Mouse (Mus musculus): ENCODE measurements around the gene Sytl1. TPM values are rescaled to one million over a fixed set of nuclear protein-coding genes. Genes with fewer than 3 reads are reported as not detected.
A peak's percentile ranks its signal among the peaks of the same experiment; 100 is the strongest.

Sytl1 gene
- polyA plus RNA-seq, 1 experiment from 2014 or later, result 2.1 TPM

- peak overlapping the region; percentile 67; the same call in 1 of the 2 replicates for H3K9ac ChIP-seq
- peak overlapping the region; percentile 82 for H3K27ac ChIP-seq
- H3K4me3 ChIP-seq, result peak overlapping the region; percentile 59
- H3K36me3 ChIP-seq, result no peaks in the 10 kb centered on the region
- ATAC-seq (ENCODE audit: borderline replicate concordance, extremely low read depth, low FRiP score, low TSS enrichment), result no peak
- peak overlapping the region; percentile 55 for H3K4me2 ChIP-seq
- WGBS, result 18% methylated on average over 6 of the region's 6 CpGs
- peaks cover 19% of the 10 kb centered on the region for H3K4me1 ChIP-seq
- H3K9me3 ChIP-seq, result no peaks in the 10 kb centered on the region
- H3K27me3 ChIP-seq, result no peaks in the 10 kb centered on the region
Observed at GRCm38 (mm10) chr4:133278067-133278466, 15.2 kb upstream of the Sytl1 start.

DNA sequence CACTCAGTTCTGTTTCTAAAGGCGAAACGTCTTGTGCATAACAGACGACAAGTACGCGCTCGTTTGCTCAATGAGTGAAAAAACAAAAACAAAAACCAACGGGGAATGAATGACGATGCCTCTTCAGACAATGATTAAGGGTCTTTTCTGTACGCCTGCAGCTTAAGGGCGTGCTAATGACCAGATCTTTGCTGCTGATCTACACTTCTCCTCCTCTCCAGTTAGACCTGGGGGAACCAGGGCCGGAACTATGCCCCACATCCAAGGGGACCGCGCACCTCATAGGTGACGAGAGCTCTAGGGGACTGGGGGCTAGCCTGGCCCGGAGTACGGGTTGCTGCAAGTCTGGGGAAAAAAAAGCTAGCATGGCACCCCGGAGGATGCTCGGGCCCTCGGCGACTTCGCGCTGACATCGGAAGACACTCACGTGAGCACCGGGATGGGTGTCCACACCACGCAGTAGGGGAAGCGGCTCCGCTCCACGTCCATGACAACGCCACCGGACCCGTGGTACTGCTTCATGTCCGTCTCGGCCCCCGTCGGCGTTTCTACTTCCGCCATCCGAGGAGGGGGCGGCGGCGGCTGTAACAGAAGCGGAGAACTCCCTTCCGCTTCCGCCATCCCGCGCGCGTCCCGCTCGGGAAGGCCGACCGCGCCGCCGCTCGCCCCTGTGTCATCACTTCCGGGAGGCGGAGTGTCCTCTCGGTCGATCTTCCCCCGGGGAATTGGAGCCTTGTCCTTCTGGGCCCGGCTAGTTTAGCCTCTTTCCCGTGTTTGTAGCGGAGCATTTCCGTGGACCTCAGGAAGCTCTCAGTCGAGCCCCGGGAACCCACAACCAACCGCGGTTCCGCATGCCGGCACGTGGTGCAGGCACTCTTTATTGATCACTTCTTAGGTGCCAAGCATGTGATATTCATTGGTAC, 14.5 kb upstream of the Sytl1 start, which contains the start of gene Tmem222:
Tmem222 (minus strand) TSS at position 689 of the 923 bp plus-strand sequence.
- H3K4me1 ChIP-seq, result peaks cover 19% of the 10 kb centered on the region
- H3K4me2 ChIP-seq, result peak within 1 kb of the TSS; percentile 55
- H3K27me3 ChIP-seq, result no peaks in the 10 kb centered on the region
- no peaks in the 10 kb centered on the region for H3K36me3 ChIP-seq
- peak within 1 kb of the TSS; percentile 59 for H3K4me3 ChIP-seq
- under 1% methylated on average over 73 of the region's 73 CpGs for WGBS
- H3K27ac ChIP-seq, result peak within 1 kb of the TSS; percentile 82
- peak within 1 kb of the TSS; percentile 67 for H3K9ac ChIP-seq
- ATAC-seq (ENCODE audit: borderline replicate concordance, extremely low read depth, low FRiP score, low TSS enrichment), result peak; percentile 92
- no peaks in the 10 kb centered on the region for H3K9me3 ChIP-seq

- H3K4me1 ChIP-seq, result peaks cover 4% of the 10 kb centered on the region; the same call in 1 of the 2 replicates
- WGBS, result 89% methylated on average over 9 of the region's 9 CpGs
- no peak for ATAC-seq (ENCODE audit: borderline replicate concordance, extremely low read depth, low FRiP score, low TSS enrichment)
Observed at GRCm38 (mm10) chr4:133270929-133271328, 8.0 kb upstream of the Sytl1 start.

DNA sequence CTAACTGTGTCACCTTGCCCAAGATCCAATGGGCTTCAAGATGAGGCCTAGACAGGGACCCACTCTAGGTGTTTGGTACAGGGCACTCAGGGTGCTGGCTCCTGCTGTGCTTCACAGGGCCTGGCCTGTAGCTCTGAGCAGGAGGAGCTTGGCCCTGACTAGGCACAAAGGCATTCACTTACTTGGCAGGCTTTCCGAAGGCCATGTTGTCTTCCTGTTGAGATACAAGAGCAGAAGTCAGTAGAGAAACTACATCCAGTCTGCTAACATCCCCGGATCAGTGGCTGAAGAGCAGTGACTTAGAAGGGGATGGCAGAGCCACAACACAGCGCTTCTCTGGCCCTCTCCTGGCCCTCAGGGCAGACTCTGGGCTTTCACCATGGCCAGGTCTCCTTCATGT, 6.7 kb upstream of the Sytl1 start:
- ATAC-seq (ENCODE audit: borderline replicate concordance, extremely low read depth, low FRiP score, low TSS enrichment), result no peak
- Histone ChIP-seq H3K36me3 (peaks cover 51% of the 10 kb centered on the region), H3K27ac (no peak overlapping the region), H3K27me3 (no peaks in the 10 kb centered on the region), H3K9ac (no peak overlapping the region), H3K4me3 (no peak overlapping the region), H3K4me1 (no peaks in the 10 kb centered on the region), H3K4me2 (no peak overlapping the region), H3K9me3 (no peaks in the 10 kb centered on the region)
- 85% methylated on average over 3 of the region's 3 CpGs for WGBS

More at GRCm38 (mm10) chr4:133270929-133271328, 8.0 kb upstream of the Sytl1 start:
- H3K4me3 ChIP-seq, result no peak overlapping the region
- peaks cover 39% of the 10 kb centered on the region for H3K36me3 ChIP-seq
- H3K9me3 ChIP-seq, result no peaks in the 10 kb centered on the region
- no peak overlapping the region for H3K9ac ChIP-seq
- H3K4me2 ChIP-seq, result no peak overlapping the region
- H3K27me3 ChIP-seq, result no peaks in the 10 kb centered on the region
- H3K27ac ChIP-seq, result no peak overlapping the region

GRCm38 (mm10) chr4:133268931-133269330, 6.0 kb upstream of the Sytl1 start:
- peaks cover 56% of the 10 kb centered on the region for H3K36me3 ChIP-seq
- no peaks in the 10 kb centered on the region for H3K9me3 ChIP-seq
- H3K9ac ChIP-seq, result no peak overlapping the region
- no peaks in the 10 kb centered on the region for H3K27me3 ChIP-seq
- no peak overlapping the region for H3K27ac ChIP-seq
- WGBS, result 82% methylated on average over 3 of the region's 3 CpGs
- no peaks in the 10 kb centered on the region for H3K4me1 ChIP-seq
- H3K4me2 ChIP-seq, result no peak overlapping the region
- no peak for ATAC-seq (ENCODE audit: borderline replicate concordance, extremely low read depth, low FRiP score, low TSS enrichment)
- no peak overlapping the region for H3K4me3 ChIP-seq

- ATAC-seq (ENCODE audit: borderline replicate concordance, extremely low read depth, low FRiP score, low TSS enrichment), result no peak
- Histone ChIP-seq H3K27me3 (no peaks in the 10 kb centered on the region), H3K4me1 (no peaks in the 10 kb centered on the region), H3K9me3 (no peaks in the 10 kb centered on the region), H3K4me2 (no peak overlapping the region), H3K27ac (no peak overlapping the region), H3K36me3 (peaks cover 56% of the 10 kb centered on the region), H3K9ac (no peak overlapping the region), H3K4me3 (no peak overlapping the region)
- 92% methylated on average over 12 of the region's 12 CpGs for WGBS
Observed at GRCm38 (mm10) chr4:133266248-133266880, 3.5 kb upstream of the Sytl1 start.

GRCm38 (mm10) chr4:133265759-133266158, 2.8 kb upstream of the Sytl1 start:
- Histone ChIP-seq H3K9me3 (no peaks in the 10 kb centered on the region), H3K9ac (no peak overlapping the region), H3K4me1 (no peaks in the 10 kb centered on the region), H3K4me3 (no peak overlapping the region), H3K27me3 (no peaks in the 10 kb centered on the region), H3K36me3 (peaks cover 56% of the 10 kb centered on the region), H3K27ac (no peak overlapping the region), H3K4me2 (no peak overlapping the region)
- WGBS, result 89% methylated on average over 4 of the region's 4 CpGs
- no peak for ATAC-seq (ENCODE audit: borderline replicate concordance, extremely low read depth, low FRiP score, low TSS enrichment)

GRCm38 (mm10) chr4:133265297-133265696, 2.4 kb upstream of the Sytl1 start:
- Histone ChIP-seq H3K4me2 (no peak overlapping the region), H3K9ac (no peak overlapping the region), H3K4me3 (no peak overlapping the region), H3K27me3 (no peaks in the 10 kb centered on the region), H3K27ac (no peak overlapping the region), H3K9me3 (no peaks in the 10 kb centered on the region), H3K4me1 (no peaks in the 10 kb centered on the region), H3K36me3 (peaks cover 56% of the 10 kb centered on the region)
- ATAC-seq (ENCODE audit: borderline replicate concordance, extremely low read depth, low FRiP score, low TSS enrichment), result no peak
- 86% methylated on average over 3 of the region's 3 CpGs for WGBS

DNA sequence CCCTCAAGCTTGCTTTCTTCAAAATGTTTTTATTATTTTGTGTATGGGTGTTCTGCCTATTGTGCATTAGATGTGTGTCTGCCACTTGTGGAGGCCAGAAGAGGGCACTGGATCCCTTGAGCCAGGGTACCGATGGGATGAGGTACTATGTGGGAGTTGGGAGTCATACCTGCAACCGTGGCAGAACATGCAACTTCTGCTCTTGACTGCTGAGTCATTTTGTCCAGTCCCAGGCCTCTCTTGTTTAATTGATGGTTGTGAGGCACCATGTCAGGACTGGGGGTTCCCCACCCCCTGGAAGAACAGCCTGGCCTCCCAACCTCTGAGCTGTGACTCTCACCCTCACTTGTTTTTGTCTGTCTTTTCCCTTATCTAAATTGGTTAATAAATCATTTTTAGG, 1.6 kb upstream of the Sytl1 start:
- Histone ChIP-seq H3K36me3 (peaks cover 53% of the 10 kb centered on the region), H3K9ac (no peak overlapping the region), H3K4me3 (no peak overlapping the region), H3K4me2 (no peak overlapping the region), H3K27me3 (no peaks in the 10 kb centered on the region), H3K9me3 (no peaks in the 10 kb centered on the region), H3K27ac (no peak overlapping the region), H3K4me1 (no peaks in the 10 kb centered on the region)
- ATAC-seq (ENCODE audit: borderline replicate concordance, extremely low read depth, low FRiP score, low TSS enrichment), result no peak
- 98% methylated on average over 2 of the region's 2 CpGs for WGBS

DNA sequence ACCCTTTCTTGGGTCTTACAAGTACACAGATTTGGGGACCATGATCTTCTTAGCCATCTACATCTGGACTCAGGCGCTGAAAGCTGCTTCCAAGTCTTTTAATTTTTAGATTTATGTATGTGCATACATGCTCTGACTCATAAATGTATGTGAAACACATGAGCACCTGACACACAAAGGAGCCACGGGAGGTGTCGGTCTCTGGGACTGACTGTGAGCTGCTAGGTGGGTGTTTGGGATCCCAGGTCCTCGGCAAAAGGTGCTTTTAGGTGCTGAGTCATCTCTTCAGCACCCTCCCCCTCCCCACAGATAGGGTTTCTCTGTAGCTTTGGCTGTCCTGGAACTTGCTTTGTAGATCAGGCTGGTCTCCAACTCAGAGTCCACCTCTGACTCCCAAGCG, 843 bp upstream of the Sytl1 start:
- Histone ChIP-seq H3K9me3 (no peaks in the 10 kb centered on the region), H3K27ac (no peak overlapping the region), H3K9ac (no peak overlapping the region), H3K36me3 (peaks cover 45% of the 10 kb centered on the region), H3K4me2 (no peak overlapping the region), H3K27me3 (no peaks in the 10 kb centered on the region), H3K4me3 (no peak overlapping the region), H3K4me1 (no peaks in the 10 kb centered on the region)
- no peak for ATAC-seq (ENCODE audit: borderline replicate concordance, extremely low read depth, low FRiP score, low TSS enrichment)
- 87% methylated on average over 5 of the region's 5 CpGs for WGBS

GRCm38 (mm10) chr4:133262375-133262765, 543 bp downstream of the Sytl1 start:
- H3K36me3 ChIP-seq, result peaks cover 31% of the 10 kb centered on the region
- H3K27ac ChIP-seq, result no peak overlapping the region
- no peak for ATAC-seq (ENCODE audit: borderline replicate concordance, extremely low read depth, low FRiP score, low TSS enrichment)
- no peaks in the 10 kb centered on the region for H3K9me3 ChIP-seq
- H3K4me1 ChIP-seq, result no peaks in the 10 kb centered on the region
- no peak overlapping the region for H3K4me3 ChIP-seq
- no peak overlapping the region for H3K9ac ChIP-seq
- H3K27me3 ChIP-seq, result peaks cover 3% of the 10 kb centered on the region
- no peak overlapping the region for H3K4me2 ChIP-seq
- 60% methylated on average over 7 of the region's 7 CpGs for WGBS
